Mouse (Mus musculus): ENCODE data around the gene Tbc1d9b.
"Not testable (repeated sequence)": the region's sequence is repeated elsewhere in the genome, so short reads cannot be mapped to it uniquely, and the experiment has no call there.

The Tbc1d9b gene

DNA sequence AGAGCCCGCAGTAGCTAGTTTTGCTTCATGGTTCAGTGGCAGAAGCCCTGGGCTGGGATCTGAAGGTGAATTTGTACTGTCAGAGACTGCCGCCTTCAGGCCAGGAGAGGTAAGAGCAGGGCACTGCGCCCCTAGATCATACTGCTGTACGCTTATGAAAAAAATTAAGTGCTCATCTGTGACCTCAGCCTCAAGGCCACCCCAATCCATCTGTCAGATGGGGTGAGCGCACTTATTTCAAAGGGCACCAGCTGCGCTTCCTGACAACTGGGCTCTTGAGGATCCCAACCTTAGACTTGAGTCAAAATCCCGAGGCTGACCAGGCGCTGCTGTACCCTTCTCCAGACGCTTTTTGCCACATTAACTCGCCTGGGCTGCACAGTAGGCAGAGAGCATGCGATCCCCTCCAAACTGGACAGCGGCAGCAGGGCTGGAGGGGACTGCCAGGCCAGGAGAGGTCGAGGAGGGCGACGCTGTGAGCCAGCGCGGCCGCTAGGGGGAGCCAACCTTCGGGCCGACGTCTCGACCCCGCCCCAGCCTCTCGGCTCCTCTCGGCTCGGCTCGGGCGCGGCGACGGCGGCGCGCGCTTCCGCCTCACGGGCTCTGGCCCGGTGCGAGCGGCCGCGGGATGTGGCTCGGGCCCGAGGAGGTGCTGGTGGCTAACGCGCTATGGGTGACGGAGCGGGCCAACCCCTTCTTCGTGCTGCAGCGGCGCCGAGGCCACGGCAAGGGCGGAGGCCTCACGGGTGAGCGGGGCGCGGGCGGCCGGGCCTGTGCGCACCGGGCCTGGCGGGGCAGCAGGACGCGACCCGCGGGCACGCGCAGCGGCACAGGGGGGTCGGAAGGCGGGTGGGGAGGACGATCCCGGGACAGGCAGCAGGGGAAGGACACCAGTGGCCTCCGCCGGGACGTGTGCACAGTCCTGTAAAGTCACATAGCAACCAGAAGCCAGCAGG lies at the start of gene Tbc1d9b:
TSS of gene Tbc1d9b (plus strand) at position 586 of the 956 bp plus-strand sequence.
- in situ Hi-C loops (cut with MboI; ENCODE audit: low sequenced_read_pairs) = no loop called here

DNA sequence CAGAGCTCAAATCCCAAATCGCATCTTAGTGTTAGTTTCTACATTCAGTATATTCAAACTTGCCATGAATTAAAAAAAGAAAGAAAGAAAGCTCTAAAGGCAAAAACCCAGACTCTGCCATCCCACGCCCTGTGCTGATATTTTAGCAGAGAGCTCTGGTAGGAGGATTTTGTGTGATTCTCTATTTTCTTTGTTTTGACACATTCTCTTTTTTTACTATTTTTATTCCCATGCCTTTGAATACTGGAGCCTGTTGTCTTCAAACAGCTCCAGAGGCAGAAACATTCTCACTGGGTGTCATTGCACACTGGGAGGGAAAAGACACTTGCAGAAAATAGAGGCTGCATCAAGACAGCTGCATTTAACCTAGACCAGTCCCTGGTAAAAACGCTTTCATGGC lies 45.0 kb upstream of the Tbc1d9b start:
- in situ Hi-C loops (cut with MboI; ENCODE audit: low sequenced_read_pairs) = no loop called here

DNA sequence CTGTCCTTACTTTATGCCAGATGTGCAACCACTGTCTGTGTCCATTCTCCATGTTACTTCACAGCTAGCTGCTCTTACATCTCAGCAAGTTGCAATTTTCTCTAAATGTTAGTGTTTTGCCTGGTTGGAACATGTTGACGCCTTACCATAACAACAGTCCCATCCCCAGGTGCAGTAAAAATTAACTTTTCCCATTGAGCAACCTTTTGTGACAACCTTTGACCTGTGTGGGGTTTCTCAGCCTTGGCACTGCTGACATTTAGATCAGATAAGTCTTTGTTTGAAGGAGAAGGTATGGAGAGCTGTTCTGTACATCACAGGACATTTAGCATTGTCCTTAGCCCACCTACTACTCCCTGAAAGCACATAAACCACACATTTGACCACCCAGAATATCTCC lies 41.4 kb upstream of the Tbc1d9b start:
- in situ Hi-C loops (cut with MboI; ENCODE audit: low sequenced_read_pairs) = no loop called here

DNA sequence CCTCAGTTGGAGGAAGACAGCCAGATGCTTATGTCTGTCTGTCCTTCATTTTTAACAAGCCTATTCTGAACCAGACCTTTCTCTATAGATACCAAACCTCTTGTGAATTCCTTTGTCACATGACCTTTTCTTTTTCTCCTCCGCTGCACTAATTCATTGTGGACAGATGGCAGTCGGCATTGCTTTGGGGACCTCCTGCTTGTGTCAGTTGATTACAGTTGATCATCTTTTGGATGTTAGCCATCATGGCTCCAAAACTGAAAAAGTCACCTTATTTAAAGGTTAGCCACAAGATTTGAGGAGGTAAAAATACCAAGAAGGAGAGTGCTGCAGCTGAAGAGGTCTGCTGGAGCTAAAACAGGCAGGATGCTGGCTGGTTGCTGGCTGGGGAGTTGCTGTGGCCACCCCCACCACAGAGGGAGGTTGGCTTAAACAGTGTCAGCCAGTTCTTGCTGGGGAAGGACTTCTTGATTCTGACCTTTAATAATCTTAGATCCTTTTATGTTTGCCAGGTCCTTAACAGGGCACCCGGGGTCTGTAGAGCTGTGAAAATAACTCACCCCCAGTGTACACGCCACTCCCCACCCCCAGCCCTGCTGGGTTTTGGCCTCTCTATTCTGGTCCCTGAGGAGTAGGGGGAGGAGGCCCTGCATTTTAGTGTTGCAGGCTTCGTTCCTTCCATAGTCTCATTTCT lies 40.1 kb upstream of the Tbc1d9b start:
- in situ Hi-C loops (cut with MboI; ENCODE audit: low sequenced_read_pairs) = no loop called here

DNA sequence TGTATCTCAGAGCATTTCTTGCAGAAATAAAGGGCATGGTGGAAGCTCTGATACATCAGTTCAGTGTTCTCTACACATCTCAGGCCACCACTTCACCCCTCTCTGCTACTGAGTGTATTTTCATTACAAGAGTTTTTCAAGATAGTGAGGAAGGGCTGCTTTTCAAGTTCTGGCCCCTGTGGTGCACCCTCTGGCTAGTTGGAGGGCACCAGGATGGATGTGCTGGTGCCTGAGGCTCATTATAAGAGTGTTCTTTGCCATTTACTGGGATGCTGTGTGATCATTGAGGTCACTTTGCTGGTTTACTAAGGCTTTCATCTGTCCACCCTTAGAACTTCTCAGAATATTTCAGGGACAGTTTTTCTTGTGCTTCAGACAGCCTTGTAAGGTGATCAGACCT lies 39.5 kb upstream of the Tbc1d9b start:
- in situ Hi-C loops (cut with MboI; ENCODE audit: low sequenced_read_pairs) = no loop called here

DNA sequence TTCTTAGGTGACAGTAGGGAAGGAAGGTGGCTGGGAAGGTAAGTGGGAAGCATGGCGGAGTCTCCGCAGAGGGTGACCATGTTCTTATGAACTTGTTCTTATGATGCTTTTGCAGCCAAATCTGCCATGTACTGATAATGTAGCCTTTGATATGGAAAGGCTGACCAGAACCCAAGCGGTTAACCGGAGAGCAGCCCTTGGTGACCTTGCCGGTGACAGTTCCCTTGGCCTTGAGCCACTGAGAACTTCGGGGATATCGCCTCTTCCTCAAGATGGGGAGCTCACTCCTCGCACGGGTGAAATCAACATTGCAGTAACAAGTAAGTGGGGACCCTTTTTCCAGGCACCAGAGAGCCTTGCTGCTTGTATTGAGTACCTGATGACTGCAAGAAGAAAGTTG lies 35.5 kb upstream of the Tbc1d9b start:
- in situ Hi-C loops (cut with MboI; ENCODE audit: low sequenced_read_pairs) = no loop called here

DNA sequence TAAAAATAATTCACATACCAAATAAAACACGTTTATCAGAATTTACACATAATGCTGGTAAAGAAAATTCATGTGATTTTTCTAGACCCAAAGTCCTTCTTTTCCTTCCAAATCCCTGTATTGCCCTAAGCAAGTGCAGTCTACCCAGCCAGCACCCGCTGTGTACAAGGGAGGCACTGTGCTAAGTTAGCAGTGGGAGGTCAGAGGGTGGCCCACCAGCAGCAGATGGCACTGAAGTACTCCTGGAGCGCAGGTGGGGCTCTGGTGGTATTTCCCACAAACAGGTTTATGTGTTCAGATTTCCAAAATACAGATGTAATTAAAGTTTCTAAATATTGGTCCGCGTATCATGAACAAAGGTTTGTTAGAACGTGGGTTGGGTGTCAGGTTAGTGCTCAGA lies 34.1 kb upstream of the Tbc1d9b start:
- in situ Hi-C loops (cut with MboI; ENCODE audit: low sequenced_read_pairs) = no loop called here

DNA sequence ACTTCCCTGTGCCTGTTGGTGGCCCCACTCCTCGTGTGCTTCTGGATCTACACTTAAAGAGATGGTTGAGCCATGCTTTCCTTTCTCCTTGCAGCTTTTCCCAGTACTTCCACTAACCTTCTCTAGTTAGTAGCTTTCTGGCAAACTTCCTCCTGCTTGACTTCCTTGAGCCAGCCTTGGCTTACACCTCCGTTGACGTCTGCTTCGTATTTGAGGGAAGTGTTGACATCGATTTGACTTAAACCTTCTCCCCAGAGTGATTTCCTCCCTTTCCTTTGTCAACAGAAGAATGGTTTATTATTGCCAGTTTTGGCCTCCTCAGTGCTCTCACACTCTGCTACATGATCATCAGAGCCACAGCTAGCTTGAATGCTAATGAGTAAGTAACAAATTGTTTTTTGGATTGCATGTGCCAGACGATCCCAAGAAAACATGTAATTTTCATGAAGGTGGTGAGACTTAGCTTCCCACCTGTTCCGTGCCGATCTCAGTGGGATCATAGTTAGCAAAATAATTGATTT lies 32.2 kb upstream of the Tbc1d9b start:
- in situ Hi-C loops (cut with MboI; ENCODE audit: low sequenced_read_pairs) = no loop called here

DNA sequence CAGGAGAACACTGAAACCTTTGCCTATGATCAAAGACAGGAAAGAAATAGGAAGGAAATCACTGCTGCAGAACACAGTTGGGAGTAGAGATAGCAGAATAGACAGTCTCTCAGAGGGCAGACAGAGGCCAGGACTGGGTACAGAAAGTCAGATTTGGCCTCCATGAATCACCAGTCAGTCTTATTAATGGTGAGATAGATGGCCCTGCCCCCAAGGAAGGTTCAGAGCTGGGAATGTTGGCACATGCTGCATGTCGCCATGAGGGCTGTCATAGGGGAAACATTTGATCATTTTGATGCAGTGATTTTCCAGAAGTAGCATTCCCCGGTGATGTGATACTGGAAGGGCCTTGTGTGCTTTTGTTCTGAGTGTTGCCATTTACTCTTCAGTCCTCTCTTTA lies 31.5 kb upstream of the Tbc1d9b start:
- in situ Hi-C loops (cut with MboI; ENCODE audit: low sequenced_read_pairs) = no loop called here

DNA sequence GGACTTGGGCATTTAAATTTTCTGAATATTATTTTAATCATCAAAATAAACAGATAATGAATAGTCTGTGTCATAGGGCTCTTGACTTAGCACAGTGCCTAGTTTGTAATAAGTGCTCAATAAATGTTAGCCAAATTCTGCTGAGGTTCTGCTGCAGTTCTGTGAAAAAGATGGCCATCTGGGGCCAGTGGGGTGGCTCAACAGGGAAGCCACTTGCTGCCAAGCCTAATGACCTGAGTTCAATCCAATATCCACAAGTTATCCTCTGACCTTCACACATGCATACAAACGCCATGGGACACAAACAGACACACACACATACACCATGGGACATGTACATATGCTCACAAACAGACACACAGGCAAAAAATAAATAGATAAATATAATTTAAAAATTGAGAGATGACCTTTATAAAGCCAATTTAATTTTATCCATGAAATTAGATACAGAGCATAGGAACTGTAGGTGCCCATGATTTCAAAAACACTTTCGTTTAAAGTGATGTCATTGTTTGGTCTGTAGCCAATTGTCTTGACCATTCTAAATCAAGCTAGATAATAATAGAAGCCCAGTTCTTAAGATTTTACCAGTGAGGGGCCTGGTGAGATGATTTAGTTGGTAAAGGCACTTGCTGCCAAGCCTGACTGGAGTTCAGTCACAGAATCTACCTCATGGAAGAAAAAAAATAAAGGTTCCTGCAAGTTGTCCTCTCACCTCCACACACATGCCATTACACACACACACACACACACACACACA lies 30.5 kb upstream of the Tbc1d9b start:
- in situ Hi-C loops (cut with MboI; ENCODE audit: low sequenced_read_pairs) = no loop called here

DNA sequence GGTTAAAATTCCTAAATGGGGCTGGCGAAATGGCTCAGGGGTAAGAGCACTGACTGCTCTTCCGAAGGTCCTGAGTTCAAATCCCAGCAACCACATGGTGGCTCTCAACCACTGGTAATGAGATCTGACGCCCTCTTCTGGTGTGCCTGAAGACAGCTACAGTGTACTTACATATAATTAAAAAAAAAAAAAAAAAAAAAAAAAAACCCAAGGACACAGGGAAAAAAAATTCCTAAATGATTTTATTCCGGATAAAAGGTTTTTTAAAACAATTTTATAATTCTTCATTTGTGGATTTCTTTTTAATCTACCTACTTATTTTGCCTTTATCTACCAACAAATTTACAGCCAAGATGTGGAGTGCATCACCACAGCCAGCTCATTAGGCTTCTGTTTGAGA lies 29.2 kb upstream of the Tbc1d9b start:
- in situ Hi-C loops (cut with MboI; ENCODE audit: low sequenced_read_pairs) = not testable (repeated sequence)

DNA sequence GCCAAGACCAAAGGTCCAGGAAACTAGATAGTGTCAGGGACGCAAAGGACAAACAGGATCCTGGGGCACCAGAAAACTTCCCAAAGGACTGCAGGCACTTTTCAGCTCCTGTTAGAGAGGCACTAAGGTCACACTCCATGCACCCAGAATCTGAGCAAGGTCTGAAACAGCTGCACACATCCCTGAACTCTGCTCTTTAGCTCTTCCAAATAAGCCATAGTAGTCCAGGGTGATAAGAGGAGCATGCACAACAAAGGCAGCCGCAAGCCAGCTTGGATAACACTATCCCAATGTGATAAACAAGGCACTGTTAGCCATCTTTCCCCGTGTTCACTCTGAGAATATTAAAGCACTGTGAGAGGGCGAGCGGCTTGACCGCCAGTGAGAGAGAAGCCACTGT lies 27.2 kb upstream of the Tbc1d9b start:
- in situ Hi-C loops (cut with MboI; ENCODE audit: low sequenced_read_pairs) = no loop called here

DNA sequence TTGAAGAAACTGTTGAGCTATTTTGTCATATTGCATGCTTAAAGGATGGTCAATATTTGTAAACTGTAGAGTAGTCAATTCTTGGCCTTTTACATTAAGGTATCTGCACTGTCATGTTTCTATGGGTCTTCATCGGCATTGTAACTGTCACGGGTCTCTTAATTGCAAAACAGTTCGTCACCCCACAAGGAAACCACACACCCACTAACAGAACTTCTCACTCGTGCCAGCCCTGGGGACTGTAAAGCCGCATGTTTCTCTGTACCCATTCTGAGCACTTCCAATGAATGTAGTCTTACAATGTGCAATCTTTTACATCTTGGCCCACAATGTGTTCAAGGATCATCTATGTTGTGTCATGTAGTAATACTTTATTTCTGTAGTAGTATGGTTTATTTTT lies 26.0 kb upstream of the Tbc1d9b start:
- in situ Hi-C loops (cut with MboI; ENCODE audit: low sequenced_read_pairs) = no loop called here

DNA sequence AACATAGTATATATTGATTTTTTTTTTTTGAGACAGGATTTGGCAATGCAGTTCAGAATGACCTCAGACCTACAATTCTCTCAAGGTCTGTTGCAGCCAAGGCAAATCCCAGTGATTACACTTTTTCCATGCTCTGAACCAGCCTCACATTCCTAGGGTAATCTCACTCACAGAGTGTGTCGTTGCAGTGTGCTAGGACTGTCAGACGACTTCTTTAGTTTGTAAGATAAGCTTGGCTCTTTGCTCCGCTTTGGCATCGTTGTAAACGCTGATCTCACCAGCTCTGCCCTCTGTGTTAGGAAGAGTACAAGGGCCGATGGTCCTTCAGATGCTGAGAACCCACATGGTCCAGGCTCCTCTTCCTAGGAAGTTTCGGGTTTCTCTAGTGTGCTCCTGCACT lies 25.2 kb upstream of the Tbc1d9b start:
- in situ Hi-C loops (cut with MboI; ENCODE audit: low sequenced_read_pairs) = no loop called here

DNA sequence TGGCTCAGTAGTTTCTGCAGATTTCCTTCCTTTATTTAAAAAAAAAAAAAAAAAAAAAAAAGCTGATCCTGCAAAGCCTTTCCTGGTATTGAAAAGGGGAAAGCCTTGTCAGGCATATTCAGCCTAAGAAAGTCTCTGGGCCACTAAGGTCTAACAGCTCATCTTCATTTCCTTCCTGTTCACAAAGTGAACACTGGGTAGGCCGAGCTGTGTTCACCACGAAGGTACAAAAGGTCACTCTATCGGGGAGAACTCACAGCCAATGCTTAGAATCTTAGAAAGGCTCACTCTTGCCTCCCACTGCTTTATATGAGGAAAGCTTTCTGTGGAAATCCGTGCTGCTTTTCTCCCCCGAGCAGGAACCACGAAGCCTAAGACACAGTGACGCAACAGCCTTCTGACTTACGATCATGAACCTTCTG lies 22.4 kb upstream of the Tbc1d9b start:
- in situ Hi-C loops (cut with MboI; ENCODE audit: low sequenced_read_pairs) = no loop called here

DNA sequence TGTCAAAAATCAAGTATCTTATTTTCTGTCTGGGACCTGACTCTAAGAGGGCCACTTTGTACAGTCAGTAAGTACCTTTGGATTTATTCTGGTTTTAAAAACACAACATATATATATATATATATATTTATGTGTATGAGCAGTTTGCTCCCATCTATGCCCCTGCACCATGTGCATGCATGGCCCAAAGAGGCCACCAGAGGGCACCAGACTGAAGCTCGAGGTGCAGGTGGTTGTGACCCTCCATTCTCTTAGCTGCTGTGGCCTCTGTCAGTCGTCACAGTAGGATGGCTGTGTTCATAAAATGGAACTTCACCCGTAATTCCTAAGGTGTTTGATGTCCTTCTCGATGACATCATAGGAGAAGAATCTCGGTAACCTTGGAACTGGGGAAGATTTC lies 16.9 kb upstream of the Tbc1d9b start:
- in situ Hi-C loops (cut with MboI; ENCODE audit: low sequenced_read_pairs) = no loop called here

DNA sequence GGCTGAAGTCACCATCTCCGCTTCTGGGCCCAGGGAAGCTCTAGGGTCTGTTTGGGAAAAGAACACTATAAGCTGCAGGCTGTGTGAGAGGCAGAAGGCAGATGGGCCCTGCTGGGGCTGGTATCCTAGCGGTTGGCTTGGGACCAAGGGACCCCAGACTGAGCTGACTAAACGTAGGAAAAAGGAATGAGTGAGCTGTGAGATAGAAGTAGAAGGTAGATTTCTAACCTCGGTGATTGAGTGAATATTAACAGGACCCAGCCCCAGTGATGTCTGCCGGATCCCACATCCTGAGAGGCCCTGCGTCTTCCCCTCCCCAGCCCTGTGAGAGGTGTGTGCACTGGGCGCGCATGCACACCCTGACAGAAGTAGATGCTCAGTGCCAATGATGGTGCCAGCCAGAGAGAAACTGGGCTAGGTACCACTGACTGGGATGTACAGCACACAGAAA lies 8.5 kb upstream of the Tbc1d9b start:
- in situ Hi-C loops (cut with MboI; ENCODE audit: low sequenced_read_pairs) = no loop called here

DNA sequence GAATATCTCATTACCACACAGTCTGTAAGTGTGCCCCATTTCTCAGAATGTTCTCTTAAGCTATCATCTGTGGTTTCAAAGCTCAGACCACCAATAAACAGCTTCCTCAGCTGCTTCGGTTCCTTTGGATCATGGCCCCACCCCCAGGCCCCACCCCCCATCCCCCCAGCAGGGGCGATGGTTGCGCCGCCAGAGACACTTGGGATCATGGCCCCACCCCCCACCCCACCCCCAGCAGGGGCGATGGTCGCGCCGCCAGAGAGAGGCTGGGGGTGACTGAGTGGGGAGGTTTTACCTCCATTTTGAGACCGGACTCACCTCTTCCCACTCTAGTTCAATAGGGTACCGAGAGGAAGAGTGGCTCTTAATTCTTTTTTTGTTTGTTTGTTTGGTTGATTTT lies 3.4 kb upstream of the Tbc1d9b start:
- in situ Hi-C loops (cut with MboI; ENCODE audit: low sequenced_read_pairs) = no loop called here

DNA sequence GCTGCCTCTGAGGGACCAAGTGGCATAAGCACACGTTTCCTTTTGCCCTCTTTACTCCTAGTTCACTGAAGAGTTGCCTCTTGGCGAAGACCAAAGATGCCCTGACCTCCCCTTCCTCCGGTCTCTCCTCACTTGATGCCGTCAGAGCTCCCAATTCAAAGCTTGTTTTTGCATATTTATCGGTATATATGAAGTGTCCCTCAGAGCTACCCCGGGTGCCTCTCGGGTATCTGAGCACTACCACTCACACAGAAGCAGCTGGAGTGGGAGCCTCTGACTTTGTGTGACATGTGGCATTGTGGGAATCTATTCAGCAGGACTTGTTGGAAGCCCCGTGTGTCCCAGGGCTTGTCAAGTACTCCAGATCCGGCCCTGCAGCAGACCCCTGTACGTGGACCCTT lies 605 bp downstream of the Tbc1d9b start:
- in situ Hi-C loops (cut with MboI; ENCODE audit: low sequenced_read_pairs) = no loop called here

DNA sequence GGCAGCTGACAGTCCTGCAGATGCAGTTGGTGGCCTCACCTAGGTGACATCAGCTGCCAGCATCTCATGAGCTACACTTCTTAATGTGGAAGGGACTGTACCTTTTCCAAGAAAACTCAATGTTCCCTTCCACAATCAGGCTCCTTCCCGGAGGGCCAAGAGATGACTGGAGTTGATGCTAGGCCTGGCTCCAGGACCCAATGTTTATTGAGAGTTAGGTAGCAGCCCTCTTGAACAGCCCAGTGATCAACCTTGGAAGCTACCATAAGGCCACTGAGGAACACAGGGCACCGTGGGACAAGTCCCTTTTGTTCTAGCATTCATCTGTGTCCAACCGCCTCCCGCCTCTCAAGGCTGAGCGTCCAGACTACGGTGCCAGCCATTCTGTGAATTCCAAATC lies 1.1 kb downstream of the Tbc1d9b start:
- in situ Hi-C loops (cut with MboI; ENCODE audit: low sequenced_read_pairs) = no loop called here

Data from CH12F3 (cell line).